Mouse (Mus musculus) gastrocnemius, adult 18-20 months (tissue): ENCODE results near the gene Lima1. TPM values are rescaled to one million over a fixed set of nuclear protein-coding genes. Genes with fewer than 3 reads are reported as not detected.
"Not testable (repeated sequence)": the region's sequence is repeated elsewhere in the genome, so short reads cannot be mapped to it uniquely, and the experiment has no call there.

ENCODE experiments used
- DNase-seq: peaks from one replicate; pipeline ENCODE4 v3.0.0; 2021; ENCODE audit warnings: low spot score
- total RNA-seq, 2 experiments: library from RNA; stranded (reverse); gene quantifications; 2 replicates each; pipeline ENCODE4 v1.2.3; 2021

Gene Lima1
- total RNA-seq, 2 experiments from 2014 or later = 5.6 to 11.2 TPM

DNA sequence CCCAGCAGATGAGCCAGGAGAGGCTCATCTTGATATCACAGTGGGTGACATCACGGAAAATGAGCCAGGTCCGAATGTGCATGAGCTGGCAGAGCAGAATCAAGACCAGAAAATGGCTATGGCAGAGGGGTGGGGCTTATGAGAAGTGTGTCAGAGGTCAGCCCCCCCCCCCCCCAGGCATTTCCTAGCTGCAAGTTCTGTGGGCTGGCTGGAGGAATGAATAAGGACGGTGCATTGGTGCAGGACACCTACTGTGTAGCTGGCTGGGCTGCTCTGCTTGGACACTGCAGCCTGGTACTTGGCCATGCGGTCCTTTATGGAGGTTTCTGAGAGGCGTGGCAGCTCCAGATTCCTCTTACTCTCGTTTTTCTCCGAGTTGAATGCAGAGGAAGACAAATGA, 69.1 kb downstream of the Lima1 start:
- no peak for DNase-seq

DNA sequence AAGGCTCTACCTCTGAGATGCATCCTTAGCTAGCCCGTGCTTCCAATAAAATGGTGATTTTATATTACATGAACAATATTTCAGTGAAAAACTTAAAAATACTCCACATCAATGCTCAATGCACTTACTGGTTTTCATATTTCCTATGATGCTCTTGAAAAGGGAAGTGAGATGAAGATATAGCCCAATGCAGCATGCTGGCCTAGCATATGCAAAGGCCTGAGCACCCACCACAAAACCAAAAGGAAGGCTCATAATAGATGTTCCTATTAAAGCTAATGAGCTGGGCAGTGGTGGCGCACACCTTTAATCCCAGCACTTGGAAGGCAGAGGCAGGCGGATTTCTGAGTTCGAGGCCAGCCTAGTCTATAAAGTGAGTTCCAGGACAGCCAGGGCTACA, 69.6 kb downstream of the Lima1 start:
- DNase-seq = no peak

DNA sequence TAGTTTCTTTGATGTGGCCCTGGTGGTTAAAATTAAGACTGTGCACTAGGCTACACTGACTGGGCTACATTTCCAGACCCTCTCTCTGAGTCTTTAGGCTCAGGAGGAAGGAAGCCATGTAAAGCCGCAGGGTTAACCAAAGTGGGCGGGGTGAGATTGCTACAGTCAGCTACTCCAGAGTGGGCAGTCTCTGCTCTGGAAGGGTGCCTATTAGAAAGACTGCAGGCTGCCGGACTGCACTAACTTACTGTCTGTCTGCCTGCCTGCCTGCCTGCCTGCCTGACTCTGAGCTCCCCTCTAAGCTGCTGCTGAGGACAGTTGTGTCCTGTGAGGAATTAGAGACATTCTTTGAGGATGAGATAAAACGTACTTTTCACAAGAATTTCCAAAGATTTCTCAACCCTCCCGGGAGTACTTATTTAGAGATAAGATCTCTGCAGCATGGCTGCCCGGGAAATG, 72.0 kb downstream of the Lima1 start:
- DNase-seq = peak; percentile 36

DNA sequence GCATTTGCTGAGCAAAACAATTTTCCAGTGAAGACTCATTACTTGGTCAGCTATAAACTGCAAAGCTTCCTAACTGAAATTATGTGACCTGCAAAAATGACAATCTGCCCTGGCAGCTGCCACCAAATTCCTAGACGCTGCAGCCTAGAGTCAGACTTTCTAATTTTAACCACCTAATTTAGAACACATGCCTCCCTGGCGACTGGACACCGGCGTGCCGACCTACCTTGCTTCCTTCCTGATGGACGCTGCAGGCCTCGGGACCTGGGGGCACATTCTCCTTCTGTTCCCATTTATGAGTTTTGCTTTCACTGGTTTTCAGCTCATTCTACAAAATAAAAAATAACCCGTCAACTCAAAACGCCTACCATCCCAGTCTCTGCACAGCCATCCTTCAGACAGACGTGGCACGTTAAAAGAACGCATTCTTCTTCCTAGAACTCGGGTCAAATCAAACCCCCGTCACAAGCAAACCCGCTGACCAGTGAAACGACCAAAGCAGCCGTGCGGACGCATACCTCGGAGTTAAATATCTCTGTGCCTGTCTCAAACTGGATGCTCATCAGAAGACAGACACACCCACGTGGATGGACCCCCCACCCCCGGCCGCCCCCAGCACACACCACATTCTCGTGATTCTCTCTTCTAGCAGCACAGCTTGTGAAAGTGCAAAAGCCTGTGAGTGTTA, 73.2 kb downstream of the Lima1 start:
- peak; percentile 42 for DNase-seq

DNA sequence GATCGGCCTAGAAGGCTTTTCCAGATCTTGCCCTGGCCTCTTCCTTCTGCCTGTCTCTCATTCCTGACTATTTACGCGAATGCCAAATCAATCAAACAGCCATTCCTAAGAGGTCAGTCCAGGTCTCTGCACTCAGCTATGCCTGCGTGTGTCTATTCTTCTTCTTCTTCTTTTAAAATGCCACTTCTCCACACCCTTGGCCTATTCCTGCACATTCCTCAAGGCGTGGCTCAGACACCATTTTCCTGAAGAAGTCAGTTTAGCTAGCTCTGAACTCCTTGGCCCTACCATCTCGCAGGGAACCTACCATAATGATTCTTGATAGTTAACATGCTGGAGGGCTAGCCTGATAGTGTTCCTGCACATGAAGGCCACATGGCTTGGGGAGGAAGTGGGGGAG, 75.5 kb downstream of the Lima1 start:
- no peak for DNase-seq

DNA sequence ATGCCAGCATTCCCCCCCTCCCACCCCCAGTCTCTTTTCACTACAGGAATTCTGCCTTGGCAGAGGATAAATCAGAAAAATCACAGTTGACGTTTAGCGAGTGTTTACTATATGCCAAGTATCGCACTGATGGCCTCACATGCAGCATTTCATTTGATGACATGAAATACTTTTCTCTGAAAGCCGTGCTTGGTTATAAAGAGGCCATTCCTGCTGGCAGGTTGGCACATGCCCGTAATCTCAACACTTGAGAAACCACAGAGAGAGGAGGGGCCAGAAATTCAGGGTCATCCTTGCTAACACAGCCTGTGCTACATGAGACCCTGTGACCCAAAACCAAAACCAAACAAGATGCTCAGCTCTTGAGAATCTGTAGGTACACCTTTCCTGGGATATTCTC, 77.4 kb downstream of the Lima1 start:
- no peak for DNase-seq

DNA sequence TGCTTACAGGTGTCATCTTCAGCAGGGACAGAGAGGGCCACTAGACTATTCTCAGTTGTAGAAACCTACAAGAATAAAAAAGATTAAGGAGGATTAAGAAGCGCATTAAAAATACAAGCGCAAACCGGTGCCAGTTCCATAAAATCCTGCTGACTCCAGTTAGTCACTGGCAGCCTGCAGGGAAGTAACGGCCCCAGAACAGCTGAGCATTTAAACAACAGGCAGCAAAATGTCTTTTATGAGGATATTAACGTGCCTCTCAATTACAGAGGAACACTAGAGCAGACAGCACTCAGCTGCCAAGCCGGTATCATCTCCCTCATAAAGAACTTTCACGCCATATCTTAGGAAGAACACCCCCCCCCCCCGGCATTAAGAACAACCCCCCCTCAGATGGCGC, 78.5 kb downstream of the Lima1 start:
- DNase-seq = no peak

DNA sequence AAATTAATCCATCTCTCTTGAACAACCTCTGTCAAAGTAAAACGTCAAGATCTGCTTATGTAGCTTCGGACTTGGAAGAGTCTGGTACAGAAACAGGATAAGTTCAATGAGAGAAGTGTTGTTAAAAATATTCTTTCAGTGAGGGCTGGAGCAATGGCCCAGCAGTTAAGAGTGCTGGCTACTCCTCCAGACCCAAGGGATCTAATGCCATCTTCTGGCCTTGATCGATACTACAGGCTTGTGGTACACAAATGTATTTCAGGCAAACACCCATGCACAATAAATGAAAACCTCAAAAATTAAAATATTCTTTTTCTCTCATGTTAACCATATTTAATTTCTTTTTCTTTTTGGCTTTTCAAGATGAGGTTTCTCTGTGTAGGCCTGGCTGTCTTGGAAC, 79.2 kb downstream of the Lima1 start:
- DNase-seq = peak; percentile 31

DNA sequence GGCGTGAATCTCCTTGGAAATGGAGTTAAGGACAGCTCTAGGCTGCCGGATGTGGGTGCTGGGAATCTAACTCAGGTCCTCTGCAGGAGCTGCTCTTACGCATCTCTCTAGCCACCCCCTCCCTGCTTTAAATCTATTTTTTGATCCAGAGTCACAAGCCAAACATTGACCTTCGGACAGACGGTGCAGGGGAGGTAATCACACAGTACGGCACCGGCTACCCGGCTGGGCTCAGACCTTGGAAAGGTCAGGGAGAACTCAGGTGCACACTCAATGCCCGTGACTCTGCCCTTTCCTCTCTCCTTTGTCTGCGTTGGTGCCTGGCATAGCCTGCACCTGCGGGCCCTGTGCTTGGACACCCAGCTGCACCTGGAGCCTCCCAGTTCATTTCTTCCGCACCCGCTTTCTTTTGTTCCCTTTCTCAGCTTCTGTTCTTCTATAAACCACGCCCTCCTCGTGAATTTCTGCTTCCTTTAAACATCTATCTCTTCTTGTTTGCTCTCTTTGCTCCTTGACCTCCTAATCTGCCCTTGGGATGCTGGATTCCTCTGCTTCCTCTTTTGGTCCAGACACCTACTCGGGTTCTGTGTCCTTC, 82.9 kb downstream of the Lima1 start:
- no peak for DNase-seq

DNA sequence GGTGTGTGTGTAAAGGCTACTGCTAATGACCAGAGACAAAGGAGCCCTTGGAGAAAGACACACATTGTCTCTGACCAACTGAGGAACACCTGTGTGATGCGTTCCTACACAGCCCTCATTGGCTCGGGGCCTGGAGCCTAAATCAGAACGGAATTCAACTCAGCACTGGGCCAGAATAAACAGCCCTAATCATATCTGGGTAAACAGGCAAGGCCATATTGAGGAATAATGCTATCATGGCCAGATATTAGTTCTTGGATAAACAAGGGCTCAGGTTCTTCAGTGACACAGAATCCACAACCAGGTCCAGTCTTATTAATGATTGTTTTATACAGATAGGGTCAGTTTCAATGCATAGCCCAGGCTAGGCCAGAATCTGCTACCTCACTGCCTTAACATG, 84.3 kb downstream of the Lima1 start:
- no peak for DNase-seq

DNA sequence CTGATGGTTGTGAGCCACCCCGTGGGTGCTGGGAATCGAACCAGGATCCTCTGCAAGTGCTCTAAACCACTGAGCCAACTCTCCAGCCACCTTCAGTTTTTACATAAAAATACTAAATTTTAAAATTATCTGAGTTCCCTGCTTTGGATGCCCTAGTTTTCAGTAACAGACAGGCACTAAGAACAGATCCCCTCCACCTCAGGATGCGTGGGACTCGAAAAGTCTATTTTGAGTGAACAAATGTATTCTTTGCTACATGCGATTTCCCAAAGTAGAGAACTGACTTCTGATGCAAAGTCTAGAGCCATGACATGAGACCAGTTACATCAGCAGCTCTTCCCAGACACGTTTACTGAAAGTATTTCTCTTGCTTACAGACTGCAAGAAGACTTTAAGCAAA, 84.8 kb downstream of the Lima1 start:
- no peak for DNase-seq

DNA sequence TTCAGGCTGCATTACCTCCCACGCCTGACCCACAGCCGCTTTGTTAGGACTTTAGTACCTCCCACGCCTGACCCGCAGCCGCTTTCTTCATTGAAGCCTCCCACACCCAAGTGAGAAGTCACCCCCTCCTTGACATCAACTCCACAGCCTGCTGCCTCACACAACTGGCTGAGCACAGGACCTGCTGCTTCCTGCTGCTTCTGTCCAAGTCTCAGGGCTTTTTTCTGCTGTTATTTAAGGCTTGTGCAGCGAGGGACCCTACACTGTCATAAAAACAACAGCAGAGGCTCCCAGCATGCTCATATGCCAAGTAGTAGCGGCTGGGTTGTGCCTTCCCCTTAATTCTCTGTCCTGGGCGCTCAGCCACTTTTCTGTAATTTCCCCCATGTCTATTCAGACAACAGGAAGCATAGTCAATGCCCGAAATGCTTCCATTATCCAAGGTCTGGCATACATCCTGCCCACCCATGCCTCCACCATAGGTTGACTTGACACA, 87.6 kb downstream of the Lima1 start:
- no peak for DNase-seq

DNA sequence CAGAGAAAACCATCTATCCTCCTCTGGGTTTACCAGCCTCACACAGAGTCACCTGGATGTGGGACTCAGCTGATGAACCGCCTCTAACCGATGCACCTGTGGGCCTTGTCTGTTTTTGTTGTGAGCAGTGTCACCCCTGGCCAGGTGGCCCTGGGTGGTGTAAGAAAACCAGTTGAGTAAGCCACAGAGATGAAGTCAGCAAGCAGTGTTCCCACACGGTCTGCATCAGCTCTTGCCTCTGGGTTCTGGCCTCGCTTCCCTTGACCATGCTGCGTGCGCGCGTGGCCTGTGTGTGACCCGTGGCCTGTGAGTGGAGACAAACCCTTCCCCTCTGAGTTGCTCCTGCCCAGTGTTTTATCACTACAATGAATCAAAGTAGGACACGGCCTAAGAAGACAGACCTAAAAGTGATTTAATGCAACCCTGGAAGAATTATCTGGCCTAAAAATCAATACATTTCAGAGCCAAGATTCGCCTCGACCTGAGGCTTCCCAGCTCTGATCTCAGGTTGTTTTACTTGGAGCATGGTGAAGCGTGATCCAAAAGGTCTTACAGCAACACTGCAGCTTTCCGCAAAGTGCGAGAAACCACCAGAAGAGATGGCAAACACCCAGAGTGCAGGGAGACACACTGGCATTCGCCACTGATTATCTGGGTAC, 96.5 kb downstream of the Lima1 start:
- DNase-seq = no peak

DNA sequence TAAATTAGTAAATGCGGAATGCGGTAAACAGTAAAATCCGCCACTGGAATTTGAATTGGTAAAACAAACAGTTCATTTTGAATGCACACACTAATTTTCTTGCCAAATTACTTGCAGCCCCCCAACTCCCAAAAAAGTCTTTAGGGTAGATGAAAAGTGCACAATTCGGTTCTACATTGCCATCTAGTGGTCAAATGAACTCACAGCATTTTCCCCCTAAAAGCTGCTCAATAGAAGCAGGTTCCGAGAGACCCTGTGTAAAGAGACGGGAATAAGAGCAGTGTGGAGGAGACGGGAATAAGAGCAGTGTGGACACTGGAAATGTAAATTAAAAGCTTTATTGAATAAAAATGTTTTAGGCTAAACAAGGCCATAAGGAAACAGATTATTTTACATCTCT, 97.1 kb downstream of the Lima1 start:
- peak; percentile 39 for DNase-seq

DNA sequence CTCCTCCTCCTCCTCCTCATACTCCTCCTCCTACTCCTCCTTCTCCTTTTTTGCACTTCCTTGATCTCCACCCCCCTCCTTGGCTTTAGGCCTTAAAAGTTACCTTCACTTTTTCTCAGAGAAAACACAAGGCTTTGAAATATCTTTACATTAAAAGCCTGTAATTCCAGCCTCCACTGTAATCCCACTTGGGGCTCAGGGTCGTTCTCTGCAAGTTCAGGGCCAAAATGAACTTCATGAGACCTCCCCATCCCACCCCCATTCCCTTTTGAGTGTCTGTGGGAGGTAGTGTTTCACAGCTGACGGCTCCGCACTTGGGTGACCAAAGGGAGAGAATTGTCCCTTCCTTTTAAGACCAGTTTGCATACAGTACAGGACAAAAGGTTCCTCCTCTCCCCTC, 102.3 kb downstream of the Lima1 start:
- no peak for DNase-seq

DNA sequence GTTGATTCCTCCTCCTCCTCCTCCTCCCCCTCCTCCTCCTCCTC, 102.6 kb downstream of the Lima1 start, which contains the start of gene Cers5:
Gene Cers5 (minus strand): TSS at position 5 of the 44 bp plus-strand sequence.
- DNase-seq = not testable (repeated sequence)

DNA sequence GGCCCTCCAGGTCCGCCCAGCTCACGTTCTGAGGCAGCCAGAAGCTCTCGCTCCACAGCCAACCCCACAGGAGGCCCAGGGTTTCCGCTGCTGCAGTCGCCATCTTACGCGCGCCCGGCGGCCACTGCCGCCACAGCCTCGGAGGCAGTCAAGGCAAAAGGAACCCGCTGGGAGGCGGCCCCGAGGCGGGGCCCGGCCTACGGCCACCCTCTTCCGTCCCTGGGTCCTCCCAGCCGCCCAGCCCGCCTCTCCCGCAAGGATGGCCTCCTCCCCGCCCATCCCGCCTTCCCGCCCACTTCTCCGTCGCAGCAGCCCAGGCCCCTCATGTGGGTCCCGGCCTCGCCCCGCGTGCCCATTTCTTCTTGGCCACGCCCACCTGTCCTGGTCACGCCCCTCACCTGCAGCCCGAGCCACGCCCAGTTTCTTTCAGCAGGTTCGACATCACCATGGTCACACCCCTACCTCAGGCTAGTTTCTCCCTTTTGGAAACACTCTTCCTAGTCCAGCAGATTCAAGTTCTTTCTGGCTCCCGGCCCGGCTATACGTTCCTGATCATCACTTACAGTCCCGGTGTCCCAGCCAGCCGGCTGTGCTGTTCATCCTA, 102.9 kb downstream of the Lima1 start:
- DNase-seq = peak; percentile 84

DNA sequence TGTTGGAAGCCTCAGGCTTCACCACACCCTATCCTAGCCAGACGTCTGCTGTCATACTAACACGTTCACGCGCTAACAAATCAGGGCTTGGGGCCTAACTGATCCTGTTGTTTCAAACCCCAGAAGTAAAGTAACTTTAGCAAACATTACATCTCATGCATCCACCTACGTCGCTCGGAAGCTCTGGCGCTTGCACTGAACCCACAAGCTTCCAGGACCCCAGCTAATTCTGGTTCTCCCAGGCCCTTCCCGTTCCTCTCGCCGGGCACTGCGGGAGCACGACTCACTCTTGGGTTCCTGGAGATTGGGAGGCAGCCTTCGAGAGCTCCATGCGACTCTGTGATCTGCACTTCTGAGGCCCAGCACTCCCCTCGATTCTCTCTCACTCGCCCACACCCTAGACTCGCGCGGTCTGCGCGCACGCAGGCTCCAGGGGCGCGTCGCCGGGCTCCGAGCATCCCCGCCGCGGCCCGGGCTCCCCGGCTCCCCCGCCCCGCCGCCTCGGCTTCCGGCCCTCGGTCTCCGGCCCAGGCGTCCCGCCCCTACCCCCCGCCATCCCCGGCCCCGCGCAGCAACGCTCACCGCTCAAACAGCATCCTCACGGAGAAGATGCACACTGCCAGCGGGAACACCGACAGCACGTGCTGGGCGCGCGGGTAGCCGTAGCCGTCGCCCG, 103.5 kb downstream of the Lima1 start:
- DNase-seq = peak; percentile 15

DNA sequence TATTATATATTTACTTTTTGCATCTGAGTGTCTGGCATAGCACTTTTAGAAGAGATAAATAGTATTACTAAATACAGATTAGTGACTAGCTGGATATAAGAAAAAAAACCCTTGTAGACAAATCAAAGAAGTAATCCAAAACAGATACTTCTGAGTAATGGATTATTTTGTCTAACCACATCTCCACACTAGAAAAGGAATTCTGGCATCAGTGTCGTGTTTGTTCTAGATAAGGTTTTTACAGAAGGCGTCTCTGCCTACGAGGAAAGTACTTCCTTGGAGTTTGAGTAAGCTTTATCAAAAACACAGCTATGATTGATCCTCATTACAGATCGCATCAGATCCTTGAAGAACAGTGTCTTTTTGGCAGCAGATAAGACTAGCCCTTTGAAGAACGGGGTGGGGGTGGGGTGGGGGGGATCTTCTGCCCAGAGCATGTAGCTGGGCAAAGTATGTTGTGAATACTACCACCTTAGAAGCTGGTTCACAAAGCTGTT, 104.2 kb downstream of the Lima1 start:
- no peak for DNase-seq

DNA sequence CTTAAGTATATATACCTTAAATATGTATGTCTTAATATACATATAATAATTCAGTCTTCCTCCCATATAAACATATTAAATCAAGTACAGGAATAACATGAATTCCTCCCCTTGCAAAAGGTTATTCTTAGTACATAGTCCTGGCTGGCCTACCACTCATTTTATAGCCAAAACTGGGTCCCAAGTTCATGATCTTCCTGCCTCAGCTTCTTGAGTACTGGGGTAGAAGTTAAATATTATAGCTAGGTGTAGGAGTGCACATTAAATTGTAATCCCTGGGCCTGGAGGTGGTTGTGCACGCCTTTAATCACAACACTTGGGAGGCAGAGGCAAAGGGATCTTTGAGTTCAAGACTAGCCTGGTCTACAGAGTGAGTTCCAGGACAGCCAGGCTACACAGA, 106.5 kb downstream of the Lima1 start:
- DNase-seq = no peak

DNA sequence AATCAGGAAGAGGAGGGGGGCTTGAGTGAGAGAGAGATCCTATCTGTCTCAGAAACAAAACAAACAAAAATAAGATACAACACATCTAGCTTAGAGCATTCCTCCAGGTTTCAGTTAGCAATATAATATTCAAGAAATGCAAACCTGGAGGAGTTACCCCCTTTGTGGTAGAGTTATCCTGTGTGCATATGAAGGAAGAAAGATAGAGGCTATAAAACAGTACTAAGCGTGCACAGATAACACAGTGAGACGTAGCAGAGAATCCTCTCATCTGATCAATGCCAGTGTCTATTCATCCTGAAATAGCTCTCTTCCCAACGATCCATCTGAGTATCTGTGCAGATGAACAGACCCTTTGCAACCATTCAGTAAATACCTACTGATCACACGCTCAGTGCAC, 107.8 kb downstream of the Lima1 start:
- no peak for DNase-seq

DNA sequence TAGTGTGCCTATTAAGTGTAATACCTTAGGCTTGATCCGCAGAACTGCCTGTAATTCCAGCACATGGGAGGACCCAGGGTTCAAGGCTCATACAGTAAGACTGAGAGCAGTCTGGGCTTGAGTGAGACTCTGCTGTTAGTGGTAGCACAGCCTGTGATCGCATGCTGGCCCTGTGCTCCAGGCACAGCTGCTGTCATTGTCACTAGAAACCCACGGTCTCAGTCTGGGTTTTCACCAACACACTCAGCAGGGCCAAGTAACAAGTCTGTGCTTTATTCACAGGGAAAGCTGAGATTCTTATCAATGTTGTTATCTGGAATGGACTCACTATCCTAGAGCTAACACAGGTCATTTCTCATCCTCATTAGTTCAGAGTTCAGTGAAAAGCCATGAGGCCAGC, 121.1 kb downstream of the Lima1 start:
- no peak for DNase-seq
